Mouse (Mus musculus) layer of hippocampus, postnatal 10 days (tissue): ENCODE measurements around the gene Nup98. TPM values are rescaled to one million over a fixed set of nuclear protein-coding genes. Genes with fewer than 3 reads are reported as not detected.

Experiments used
- DNase-seq, 2 experiments: peaks; one replicate each; pipeline ENCODE4 v3.0.0; 2021; ENCODE audit warnings: low spot score in 2 of 2
- total RNA-seq, 2 experiments: library from RNA; stranded (reverse); gene quantifications; 2 replicates each; pipeline ENCODE4 v1.2.3; 2021

The Nup98 gene
- total RNA-seq, 2 experiments from 2014 or later = 33.3 to 34.0 TPM

- no peak for DNase-seq
Measured at GRCm38 (mm10) chr7:102132395-102132794, 77.6 kb downstream of the Nup98 start.

DNA sequence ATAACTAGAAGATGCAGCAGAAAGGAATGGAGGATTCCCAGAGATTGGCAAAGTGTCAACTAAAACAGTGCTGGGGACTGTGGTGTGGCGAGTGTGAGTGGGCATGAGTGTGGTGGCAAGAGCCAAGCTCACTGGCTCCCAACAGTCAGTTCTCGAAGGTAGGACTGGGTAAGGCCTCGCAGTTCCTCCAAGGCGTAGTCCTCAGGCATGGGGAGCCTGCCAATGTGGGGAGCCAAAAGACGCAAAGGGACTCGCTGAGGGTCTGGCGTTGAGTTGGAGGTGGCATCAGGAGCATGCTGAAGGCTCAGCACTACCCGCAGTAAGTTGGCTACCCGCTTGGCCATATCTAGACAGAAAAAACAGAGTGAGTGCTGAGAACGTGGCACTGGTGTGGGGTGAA, 89.7 kb downstream of the Nup98 start:
- DNase-seq = no peak

DNA sequence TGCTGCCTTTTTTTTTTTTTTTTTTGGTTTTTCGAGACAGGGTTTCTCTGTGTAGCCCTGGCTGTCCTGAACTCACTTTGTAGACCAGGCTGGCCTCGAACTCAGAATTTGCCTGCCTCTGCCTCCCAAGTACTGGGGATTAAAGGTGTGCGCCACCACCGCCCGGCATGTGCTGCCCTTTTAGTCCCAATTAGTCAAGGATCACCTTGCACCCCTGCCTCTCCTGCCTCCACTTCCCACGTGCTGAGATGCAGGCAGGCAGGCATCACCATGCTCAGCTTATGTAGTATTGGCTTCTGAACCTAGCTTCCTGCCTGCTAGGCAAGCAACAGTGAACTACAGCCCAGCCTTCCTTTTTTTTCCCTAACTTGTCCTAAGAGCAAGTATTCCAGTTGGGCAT, 92.6 kb downstream of the Nup98 start:
- DNase-seq = no peak

GRCm38 (mm10) chr7:102116579-102117331, 93.2 kb downstream of the Nup98 start, which contains the start of gene Chrna10:
Gene Chrna10, minus strand, starts transcription at chr7:102116828.
- DNase-seq = no peak

- DNase-seq = no peak
Measured at GRCm38 (mm10) chr7:102113151-102113729, 96.7 kb downstream of the Nup98 start.

- no peak for DNase-seq
Measured at GRCm38 (mm10) chr7:102109746-102110145, 100.2 kb downstream of the Nup98 start.

GRCm38 (mm10) chr7:102109171-102109570, 100.8 kb downstream of the Nup98 start, which contains the start of gene Art5:
Gene Art5, minus strand, starts transcription at chr7:102109489.
- DNase-seq = no peak

DNA sequence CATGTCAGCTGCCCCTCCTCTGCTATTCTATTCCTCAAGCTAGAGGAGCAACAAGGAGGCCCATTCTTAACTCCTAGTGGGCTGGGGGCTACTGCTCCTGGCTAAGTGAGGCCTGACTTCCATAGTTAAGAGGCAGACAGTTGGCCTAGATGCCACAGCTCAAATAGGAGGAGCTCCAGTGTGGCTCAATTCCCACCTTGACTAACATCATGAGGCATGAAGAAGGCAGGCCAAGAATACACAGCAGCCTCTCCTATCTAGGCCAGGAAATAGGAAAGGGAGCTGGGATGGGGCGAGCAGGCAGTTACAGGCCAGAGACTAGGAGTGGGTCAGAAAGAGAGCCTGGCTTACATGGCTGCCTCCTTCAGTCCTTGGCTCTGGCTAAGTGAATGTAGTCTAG, 101.8 kb downstream of the Nup98 start:
- no peak for DNase-seq

- DNase-seq = no peak
Measured at GRCm38 (mm10) chr7:102106700-102107141, 103.3 kb downstream of the Nup98 start.

DNA sequence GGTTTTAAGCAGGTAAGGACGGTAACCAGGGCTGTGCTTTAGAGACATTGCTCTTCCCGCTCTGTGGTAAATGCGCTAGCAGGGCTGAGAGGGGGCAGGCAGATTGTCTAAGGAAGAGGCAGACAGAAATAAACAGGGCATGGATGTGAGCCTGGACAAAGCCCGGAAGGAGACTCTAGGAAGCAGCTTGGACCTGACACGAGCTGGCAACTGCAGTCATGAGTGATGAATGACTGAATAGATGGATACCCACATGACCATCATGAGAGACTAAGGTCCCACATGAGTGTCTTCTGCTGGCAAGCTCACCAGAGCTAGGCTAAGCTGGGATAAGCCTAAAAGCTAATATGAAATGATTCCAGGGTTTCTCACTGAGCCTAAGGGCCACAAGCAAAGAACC, 105.8 kb downstream of the Nup98 start:
- DNase-seq = no peak

DNA sequence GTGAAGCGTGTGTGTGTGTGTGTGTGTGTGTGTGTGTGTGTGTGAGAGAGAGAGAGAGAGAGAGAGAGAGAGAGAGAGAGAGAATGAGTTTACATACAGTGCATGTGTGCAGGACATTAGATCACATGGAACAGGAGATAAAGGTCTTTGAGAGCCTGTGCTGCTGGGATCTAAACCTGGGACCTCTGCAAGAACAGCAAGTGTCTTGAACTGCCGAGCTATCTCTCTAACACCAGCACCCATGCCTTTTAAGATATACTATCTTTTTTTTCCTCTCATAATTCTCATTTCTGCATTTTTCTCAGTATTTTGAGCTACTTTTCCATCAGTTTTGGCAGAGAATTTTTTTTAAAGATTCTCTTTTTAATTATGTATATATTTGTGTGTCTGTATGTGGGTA, 106.4 kb downstream of the Nup98 start:
- DNase-seq = no peak

DNA sequence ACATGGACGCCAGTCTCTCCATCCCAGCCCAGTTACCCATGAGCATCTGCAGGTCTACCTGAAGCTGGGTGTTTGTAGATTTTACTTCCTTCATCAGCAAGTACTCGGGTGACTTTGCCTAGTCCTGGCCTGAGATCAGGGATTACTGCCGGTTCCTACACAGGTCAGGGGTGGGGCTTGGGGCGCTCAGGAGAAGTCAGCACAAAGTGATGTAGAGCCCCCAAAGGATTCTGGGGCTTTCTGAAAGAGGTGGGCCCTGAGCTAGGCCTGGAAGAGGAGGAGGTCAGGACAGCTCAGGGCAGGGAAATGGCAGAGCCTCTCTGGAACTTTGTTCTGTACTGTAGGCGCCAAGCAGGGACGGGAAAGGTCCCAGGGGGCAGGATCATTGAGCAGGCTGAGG, 107.3 kb downstream of the Nup98 start:
- no peak for DNase-seq

DNA sequence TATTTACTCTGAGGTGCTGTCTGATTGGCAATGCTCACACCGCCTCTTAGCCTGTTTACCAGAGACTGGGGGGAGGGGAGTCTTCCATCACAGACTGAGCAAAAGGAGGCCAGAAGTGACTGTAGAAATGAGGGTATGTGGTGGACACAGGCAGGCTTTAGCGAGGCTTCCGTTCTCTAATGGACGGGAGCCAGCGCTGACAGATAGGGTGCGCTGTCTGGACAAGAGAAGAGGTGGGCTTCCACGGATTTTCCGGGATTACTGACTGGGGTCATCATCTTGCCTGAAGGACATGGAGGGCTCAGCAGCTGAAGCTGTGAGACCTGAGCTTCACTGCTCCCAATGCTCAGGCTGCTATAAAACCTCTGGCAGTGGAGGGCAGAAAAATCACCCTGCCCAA, 107.7 kb downstream of the Nup98 start:
- no peak for DNase-seq

GRCm38 (mm10) chr7:102101487-102101886, 108.5 kb downstream of the Nup98 start, which contains the start of gene Art1:
Gene Art1, plus strand, starts transcription at chr7:102101743.
- DNase-seq = no peak

GRCm38 (mm10) chr7:102100868-102101267, 109.1 kb downstream of the Nup98 start:
- no peak for DNase-seq

GRCm38 (mm10) chr7:102099760-102100661, 110.0 kb downstream of the Nup98 start:
- DNase-seq = no peak

- DNase-seq = no peak
Measured at GRCm38 (mm10) chr7:102087336-102087735, 122.6 kb downstream of the Nup98 start.

GRCm38 (mm10) chr7:102084041-102084696, 125.8 kb downstream of the Nup98 start:
- no peak for DNase-seq

DNA sequence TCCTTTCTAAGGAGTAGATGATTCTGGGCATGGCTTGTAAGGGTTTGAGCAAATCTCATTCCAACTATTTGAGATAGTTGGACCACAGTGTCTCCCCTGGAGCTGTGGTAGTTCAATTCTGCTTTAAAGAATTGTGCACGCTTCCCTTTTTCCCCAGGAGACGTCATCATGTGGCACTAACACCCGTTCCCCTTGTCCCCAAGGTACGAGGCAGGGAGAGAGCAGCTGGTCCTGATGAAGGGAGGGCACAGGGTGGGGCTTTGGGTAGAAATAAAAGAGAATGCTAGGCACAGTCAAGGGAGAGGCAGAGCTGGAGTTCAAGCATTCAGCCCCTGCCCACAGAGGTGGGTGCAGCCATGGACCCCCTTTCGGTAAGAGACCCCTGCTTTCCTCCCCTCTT, 127.2 kb downstream of the Nup98 start, which contains the start of gene Trpc2:
TSS of gene Trpc2 (plus strand) at position 301 of the 400 bp plus-strand sequence.
- no peak for DNase-seq

DNA sequence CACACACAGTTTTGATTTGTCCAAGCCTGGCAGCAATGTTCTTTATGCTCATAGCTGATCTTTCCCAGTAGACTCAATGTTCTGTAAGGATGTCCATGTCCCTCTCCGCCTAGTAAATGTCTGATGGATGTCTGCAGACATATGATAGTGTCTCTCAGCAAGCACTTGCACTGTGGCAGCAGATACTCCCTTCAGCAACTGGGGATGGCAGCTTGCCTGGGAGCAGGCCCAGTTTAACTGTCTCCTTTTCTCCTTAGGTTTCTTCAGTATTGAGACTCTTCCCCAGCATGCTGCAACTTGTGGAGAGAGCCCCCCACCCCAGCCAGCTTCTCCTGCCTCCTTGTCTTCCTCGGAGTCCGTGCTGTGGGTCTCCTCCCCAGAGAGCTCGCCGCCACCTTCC, 128.2 kb downstream of the Nup98 start:
- no peak for DNase-seq

DNA sequence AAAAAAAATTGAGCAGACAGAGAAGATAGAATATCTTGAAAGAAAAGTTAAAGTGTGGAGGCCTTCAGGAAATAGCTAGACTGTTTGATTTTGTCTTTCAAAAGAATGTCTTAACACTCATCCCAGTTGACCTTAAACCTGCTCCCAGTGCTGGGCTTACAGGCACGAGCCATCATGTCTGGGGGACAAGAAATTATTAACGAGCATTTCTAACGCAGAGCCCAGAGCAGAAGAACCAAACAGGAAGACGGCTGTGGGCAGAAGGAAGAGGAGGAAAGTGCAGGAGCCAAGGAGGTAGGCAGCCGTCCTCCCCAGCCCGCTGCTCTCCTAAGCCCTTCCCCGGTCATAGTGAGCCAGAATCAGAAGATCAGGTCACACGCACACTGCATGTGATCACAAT, 129.7 kb downstream of the Nup98 start:
- no peak for DNase-seq
